Mouse (Mus musculus) testis, adult 2 months (tissue): ENCODE results near the gene Igf1r. TPM values are rescaled to one million over a fixed set of nuclear protein-coding genes. Genes with fewer than 3 reads are reported as not detected.

Source experiments
- H3K27ac ChIP-seq: fragments of 200-500 bp; 2 replicates; pipeline ENCODE4 v1.5.1; 2012; ENCODE audit warnings: low read depth, low read length; ENCODE audit not compliant: control insufficient read depth, insufficient read depth
- H3K27me3 ChIP-seq: fragments of 200-500 bp; 2 replicates; pipeline ENCODE4 v1.6.1; 2012; ENCODE audit warnings: mild to moderate bottlenecking, low read length, moderate library complexity; ENCODE audit not compliant: control insufficient read depth, insufficient read depth
- H3K36me3 ChIP-seq: fragments of 200-500 bp; 2 replicates; pipeline ENCODE4 v1.6.1; 2012; ENCODE audit warnings: mild to moderate bottlenecking, low read length; ENCODE audit not compliant: control insufficient read depth, insufficient read depth
- H3K4me1 ChIP-seq: fragments of 200-500 bp; 2 replicates; pipeline ENCODE4 v1.6.1; 2012; ENCODE audit warnings: low read length; ENCODE audit not compliant: control insufficient read depth, insufficient read depth
- H3K4me3 ChIP-seq: fragments of 200-500 bp; 2 replicates; pipeline ENCODE4 v1.5.1; 2012; ENCODE audit warnings: low read depth, mild to moderate bottlenecking, low read length, moderate library complexity, mixed read lengths; ENCODE audit not compliant: control insufficient read depth
- CTCF ChIP-seq: fragments of 200-500 bp; IDR thresholded peaks from 2 replicates; pipeline ENCODE4 v1.5.1; 2012; ENCODE audit warnings: low read depth, mild to moderate bottlenecking, inconsistent platforms, low read length, moderate library complexity; ENCODE audit not compliant: control insufficient read depth, insufficient read depth, insufficient replicate concordance
- POLR2A ChIP-seq: fragments of 200-500 bp; IDR thresholded peaks from 2 replicates; pipeline ENCODE4 v1.6.1; 2012; ENCODE audit warnings: low read depth, mild to moderate bottlenecking, inconsistent platforms, low read length, moderate library complexity; ENCODE audit not compliant: control insufficient read depth
- polyA plus RNA-seq: library from polyadenylated mRNA; depleted of rRNA; stranded (reverse); fragments of >200 nt; gene quantifications from 2 replicates; pipeline ENCODE4 v1.2.3, GENCODE M21; 2012; rRNA removed

Igf1r gene
- polyA plus RNA-seq = 3.4 and 4.2 TPM in 2 replicates

DNA sequence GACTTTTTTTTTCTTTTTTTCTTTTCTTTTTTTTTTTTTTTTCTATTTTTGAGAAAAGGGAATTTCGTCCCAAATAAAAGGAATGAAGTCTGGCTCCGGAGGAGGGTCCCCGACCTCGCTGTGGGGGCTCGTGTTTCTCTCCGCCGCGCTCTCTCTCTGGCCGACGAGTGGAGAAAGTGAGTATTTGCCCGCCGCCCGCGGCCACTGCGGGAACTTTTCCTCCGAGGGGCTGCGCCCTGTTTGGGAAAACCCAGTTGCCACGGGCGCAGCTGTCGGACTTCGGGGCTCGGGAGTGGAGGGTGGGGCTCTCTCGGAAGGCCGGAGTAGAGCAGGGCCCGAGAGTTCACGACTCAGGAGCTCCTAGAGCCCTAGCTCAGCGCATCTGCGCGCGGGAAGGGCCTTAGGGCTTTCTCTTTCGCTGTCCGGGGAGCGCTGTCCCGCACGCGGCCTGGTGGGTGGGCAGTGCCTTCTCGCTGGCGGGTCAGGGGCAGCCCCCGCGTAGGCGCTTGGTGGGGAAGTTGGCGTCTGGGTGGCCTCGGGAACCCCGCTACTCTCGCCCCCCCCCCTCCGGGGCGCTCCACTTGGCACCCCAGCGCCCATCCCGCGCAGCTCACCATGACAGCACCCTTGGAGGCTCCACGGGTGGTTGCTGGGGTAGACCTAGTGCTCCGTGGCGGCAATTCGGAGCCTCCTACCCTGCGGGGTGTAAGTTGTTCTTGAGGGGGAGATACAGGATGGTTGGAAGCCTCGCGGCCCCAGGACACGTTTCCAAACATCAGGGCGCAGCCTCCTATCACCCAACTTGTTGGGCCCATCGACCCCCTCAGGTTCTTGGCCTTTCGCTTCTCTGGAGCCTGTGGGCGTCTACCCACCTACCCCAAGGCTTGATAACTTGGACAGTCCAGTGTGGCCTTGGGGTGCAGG, at the start of gene Igf1r:
Igf1r (plus strand) TSS at position 51 of the 924 bp plus-strand sequence.
- H3K4me3 ChIP-seq = peak within 1 kb of the TSS; percentile 84
- peaks cover 15% of the 10 kb centered on the region for H3K4me1 ChIP-seq
- no peaks in the 10 kb centered on the region for H3K36me3 ChIP-seq
- H3K27ac ChIP-seq = peak within 1 kb of the TSS; percentile 80
- H3K27me3 ChIP-seq = no peaks in the 10 kb centered on the region
- TF ChIP-seq POLR2A (no peak), CTCF (no peak)

DNA sequence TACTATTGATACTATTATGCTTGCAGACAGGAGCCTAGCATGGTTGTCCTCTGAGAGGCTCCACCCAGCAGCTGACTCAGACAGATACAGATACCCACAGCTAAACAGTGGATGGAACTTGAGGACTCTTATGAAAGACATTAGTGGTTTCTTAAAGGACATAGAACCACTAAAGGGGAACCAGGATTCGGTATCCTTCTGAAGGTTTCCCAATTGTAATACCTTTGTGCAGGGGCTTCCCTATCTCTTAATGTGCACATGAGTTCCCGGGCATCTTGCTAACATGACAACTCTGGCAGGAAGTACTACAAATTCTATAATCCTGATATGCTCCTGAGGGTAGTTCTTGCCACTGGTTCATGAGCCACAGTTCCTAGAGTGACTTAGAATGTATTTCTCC, 46.3 kb upstream of the Igf1r start:
- H3K4me1 ChIP-seq = no peaks in the 10 kb centered on the region
- H3K4me3 ChIP-seq = no peak overlapping the region
- H3K27ac ChIP-seq = no peak overlapping the region
- H3K27me3 ChIP-seq = no peaks in the 10 kb centered on the region
- TF ChIP-seq POLR2A (no peak), CTCF (no peak)
- no peaks in the 10 kb centered on the region for H3K36me3 ChIP-seq

DNA sequence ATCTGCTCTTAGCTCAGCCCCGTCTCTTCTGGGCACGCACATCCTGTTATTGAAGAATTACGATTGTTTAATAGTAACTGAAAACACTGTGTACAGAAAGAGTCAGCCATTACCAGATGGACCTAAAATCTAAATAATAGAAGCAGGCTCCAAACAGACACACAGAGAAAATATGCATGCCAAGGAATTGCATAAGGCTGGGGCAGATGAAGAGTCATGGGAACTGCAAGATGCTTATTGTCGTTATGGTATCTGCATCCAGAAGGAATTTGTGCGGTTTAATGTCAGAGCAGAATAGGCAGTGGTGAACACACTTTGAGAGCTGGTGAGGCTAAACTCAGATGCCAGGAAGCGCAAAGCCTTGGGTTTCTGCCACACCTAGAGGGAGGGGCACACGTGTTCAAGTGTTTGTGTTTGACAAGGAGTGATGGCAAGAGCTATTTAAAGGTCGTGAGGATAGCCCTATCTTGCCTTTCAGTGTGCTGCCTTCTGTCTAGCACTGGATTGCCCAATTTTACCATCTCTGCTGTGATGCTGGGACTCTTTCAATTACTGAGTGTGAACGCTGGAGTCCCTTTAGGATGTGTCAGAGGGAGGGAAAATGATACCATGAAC, 44.7 kb upstream of the Igf1r start:
- Histone ChIP-seq H3K4me1 (no peaks in the 10 kb centered on the region), H3K27ac (no peak overlapping the region), H3K4me3 (no peak overlapping the region), H3K36me3 (no peaks in the 10 kb centered on the region), H3K27me3 (no peaks in the 10 kb centered on the region)
- TF ChIP-seq CTCF (no peak), POLR2A (no peak)

DNA sequence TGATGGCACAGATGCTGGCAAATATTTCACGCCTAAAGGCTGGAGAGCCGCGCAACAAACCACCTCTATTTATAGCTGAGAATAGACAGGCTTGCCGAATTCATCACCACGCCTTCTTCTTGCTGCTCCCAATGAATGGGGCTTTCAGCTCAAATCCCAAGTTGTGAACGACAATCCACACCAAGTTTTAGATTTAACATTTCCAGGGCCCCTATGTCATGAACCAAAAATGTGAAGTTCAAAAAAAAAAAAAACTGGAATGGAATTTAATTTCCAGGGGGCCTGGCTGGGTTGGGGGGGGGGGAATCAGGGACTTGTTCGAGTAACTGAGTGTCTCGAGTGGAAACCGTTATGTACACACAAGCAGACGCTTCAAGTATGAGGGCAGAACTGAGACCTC, 42.1 kb upstream of the Igf1r start:
- Histone ChIP-seq H3K4me3 (no peak overlapping the region), H3K27ac (no peak overlapping the region), H3K27me3 (no peaks in the 10 kb centered on the region), H3K4me1 (no peaks in the 10 kb centered on the region), H3K36me3 (no peaks in the 10 kb centered on the region)
- TF ChIP-seq CTCF (no peak), POLR2A (no peak)

DNA sequence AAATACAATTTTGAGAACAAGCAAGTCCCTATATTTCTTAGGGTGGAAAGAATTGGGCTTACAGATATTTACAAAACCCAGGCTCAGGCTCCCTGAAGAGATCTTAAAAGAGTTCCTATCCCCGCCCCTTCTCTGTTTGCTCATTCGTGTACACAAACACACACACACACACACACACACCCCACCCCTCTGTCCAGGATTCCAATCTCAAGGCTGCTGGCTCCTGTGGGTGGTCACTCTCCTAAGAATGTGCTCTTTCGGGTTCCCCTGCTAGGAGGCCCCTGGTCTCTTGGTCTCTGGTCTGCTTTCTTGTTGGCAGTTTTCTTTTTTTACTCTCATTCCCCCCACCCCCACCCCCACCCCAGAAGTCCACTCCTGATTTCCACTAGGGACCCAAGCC, 41.7 kb upstream of the Igf1r start:
- Histone ChIP-seq H3K4me1 (no peaks in the 10 kb centered on the region), H3K36me3 (no peaks in the 10 kb centered on the region), H3K27me3 (no peaks in the 10 kb centered on the region), H3K27ac (no peak overlapping the region), H3K4me3 (no peak overlapping the region)
- no peak for TF ChIP-seq CTCF
- no peak for TF ChIP-seq POLR2A

DNA sequence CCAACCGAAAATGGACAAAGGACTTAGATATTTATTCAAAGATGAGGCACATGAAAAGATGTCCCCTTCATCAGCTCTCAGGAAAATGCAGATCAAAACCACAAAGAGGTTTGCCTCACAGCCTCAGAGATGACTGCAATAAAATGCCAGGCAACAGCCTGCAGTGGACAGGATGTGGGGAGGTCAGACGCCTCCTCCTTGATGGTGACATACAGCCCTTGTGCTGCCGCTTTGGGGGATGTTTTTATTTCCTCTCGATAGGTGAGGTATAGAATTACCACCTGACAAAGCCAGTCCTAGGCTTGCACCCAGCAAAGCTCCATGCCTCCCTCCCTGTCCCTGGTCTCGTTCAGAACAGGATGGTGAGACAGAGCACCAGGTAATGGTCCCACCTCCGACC, 40.8 kb upstream of the Igf1r start:
- TF ChIP-seq POLR2A (no peak), CTCF (no peak)
- Histone ChIP-seq H3K36me3 (no peaks in the 10 kb centered on the region), H3K27ac (no peak overlapping the region), H3K27me3 (no peaks in the 10 kb centered on the region), H3K4me3 (no peak overlapping the region), H3K4me1 (no peaks in the 10 kb centered on the region)

DNA sequence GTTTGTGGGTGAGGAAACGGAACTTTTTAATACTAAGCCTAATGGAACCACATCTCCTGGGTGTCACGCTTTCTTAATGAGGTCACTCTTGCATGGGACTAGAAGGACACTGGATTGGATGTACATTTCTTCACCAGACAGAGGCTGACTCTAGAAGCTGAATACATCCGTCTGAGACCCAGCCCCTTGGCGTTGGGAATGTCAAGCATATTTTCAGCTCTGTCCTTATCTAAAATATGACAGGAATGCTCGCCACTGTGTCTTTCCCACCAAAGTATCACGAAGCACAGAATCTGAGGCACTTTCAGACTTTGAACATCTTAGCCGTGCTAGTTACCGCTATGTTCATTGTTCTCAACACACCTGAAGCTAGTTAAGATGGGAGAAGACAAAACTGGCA, 35.7 kb upstream of the Igf1r start:
- TF ChIP-seq POLR2A (no peak), CTCF (no peak)
- H3K36me3 ChIP-seq = no peaks in the 10 kb centered on the region
- H3K4me1 ChIP-seq = no peaks in the 10 kb centered on the region
- no peaks in the 10 kb centered on the region for H3K27me3 ChIP-seq
- no peak overlapping the region for H3K27ac ChIP-seq
- H3K4me3 ChIP-seq = no peak overlapping the region
